Mouse (Mus musculus) lung, postnatal 0 days (tissue): ENCODE data around the gene Cacna1s. TPM values are rescaled to one million over a fixed set of nuclear protein-coding genes. Genes with fewer than 3 reads are reported as not detected.
A peak's percentile ranks its signal among the peaks of the same experiment; 100 is the strongest.

Experiments
- ATAC-seq: fragments of 200-750 bp; cut with Nextera tagmentation; 2 replicates; pipeline ENCODE4 v1.8.0; 2017; ENCODE audit warnings: moderate library complexity
- DNase-seq: peaks from one replicate; pipeline ENCODE4 v3.0.0-alpha.2; 2016; ENCODE audit warnings: low spot score
- H3K27ac ChIP-seq: fragments of 300-500 bp; sonication (generic); 2 replicates; pipeline ENCODE4 v1.5.1; 2014; ENCODE audit warnings: antibody characterized with exemption, mild to moderate bottlenecking, low read length, mixed read lengths
- H3K27me3 ChIP-seq: fragments of 300-500 bp; sonication (generic); replicated peaks from 2 replicates; pipeline ENCODE4 v1.6.1; 2014; ENCODE audit warnings: low read length, mixed read lengths; ENCODE audit not compliant: insufficient read depth
- H3K36me3 ChIP-seq: fragments of 300-500 bp; sonication (generic); 2 replicates; pipeline ENCODE4 v1.6.1; 2014; ENCODE audit warnings: low read length, mixed read lengths; ENCODE audit not compliant: insufficient read depth
- H3K4me1 ChIP-seq: fragments of 300-500 bp; sonication (generic); 2 replicates; pipeline ENCODE4 v1.6.1; 2014; ENCODE audit warnings: antibody characterized with exemption, low read depth, low read length, mixed read lengths; ENCODE audit not compliant: insufficient read depth
- H3K4me2 ChIP-seq: fragments of 300-500 bp; sonication (generic); replicated peaks from 2 replicates; pipeline ENCODE4 v1.6.1; 2014; ENCODE audit warnings: low read depth, mild to moderate bottlenecking, low read length, moderate library complexity, mixed read lengths
- H3K4me3 ChIP-seq: fragments of 300-500 bp; sonication (generic); 2 replicates; pipeline ENCODE4 v1.5.1; 2014; ENCODE audit warnings: low read depth, low read length
- H3K9ac ChIP-seq: fragments of 300-500 bp; sonication (generic); replicated peaks from 2 replicates; pipeline ENCODE4 v1.6.1; 2014; ENCODE audit warnings: low read depth, mild to moderate bottlenecking
- H3K9me3 ChIP-seq: fragments of 300-500 bp; sonication (generic); 2 replicates; pipeline ENCODE4 v1.6.1; 2016; ENCODE audit warnings: low read length, mixed read lengths
- CTCF ChIP-seq: IDR thresholded peaks from 2 replicates; pipeline ENCODE4 v1.5.1; 2016; ENCODE audit warnings: antibody characterized with exemption, mild to moderate bottlenecking
- EP300 ChIP-seq: IDR thresholded peaks from 2 replicates; pipeline ENCODE4 v1.6.1; 2016; ENCODE audit warnings: antibody characterized with exemption, mild to moderate bottlenecking, control low read depth
- WGBS: fragments of 180-500 bp; shearing (Covaris S2); extraction: QIAGEN DNeasy Blood & Tissue Kit; methylation state at CpG from one replicate; pipeline ENCODE4 v1.1.7; 2014; 5-methylcytosine and 5-hydroxymethylcytosine counted together
- polyA plus RNA-seq: library from polyadenylated mRNA; unstranded; fragments of >200 nt; fragmentation: Nextera tagmentation; extraction: Ambion mirVana; gene quantifications from 2 replicates; pipeline ENCODE4 v1.2.1, GENCODE M21; 2015

Cacna1s gene
- polyA plus RNA-seq, 1 experiment from 2014 or later, result 1.6 TPM

GRCm38 (mm10) chr1:136014796-136015502 lies 37.6 kb upstream of the Cacna1s start:
- H3K27ac ChIP-seq, result no peak overlapping the region
- TF ChIP-seq CTCF (no peak), EP300 (no peak)
- H3K4me3 ChIP-seq, result no peak overlapping the region
- ATAC-seq, result no peak
- no peaks in the 10 kb centered on the region for H3K9me3 ChIP-seq
- 41% methylated on average over 2 of the region's 2 CpGs for WGBS
- H3K27me3 ChIP-seq, result no peaks in the 10 kb centered on the region
- no peak for DNase-seq
- H3K36me3 ChIP-seq, result no peaks in the 10 kb centered on the region
- H3K9ac ChIP-seq, result no peak overlapping the region
- no peak overlapping the region for H3K4me2 ChIP-seq
- H3K4me1 ChIP-seq, result no peaks in the 10 kb centered on the region; the same call in 1 of the 2 replicates

GRCm38 (mm10) chr1:136017307-136017706 lies 35.2 kb upstream of the Cacna1s start:
- Histone ChIP-seq H3K27ac (no peak overlapping the region), H3K4me3 (peak overlapping the region; percentile 76), H3K27me3 (no peaks in the 10 kb centered on the region), H3K4me2 (peak overlapping the region; percentile 94; the same call in 1 of the 2 replicates), H3K36me3 (no peaks in the 10 kb centered on the region), H3K9ac (no peak overlapping the region), H3K4me1 (no peaks in the 10 kb centered on the region; the same call in 1 of the 2 replicates), H3K9me3 (no peaks in the 10 kb centered on the region)
- DNase-seq (no peak), ATAC-seq (no peak)
- TF ChIP-seq CTCF, result no peak
- no peak for TF ChIP-seq EP300
- WGBS, result 84% methylated on average over 2 of the region's 2 CpGs

GRCm38 (mm10) chr1:136017907-136018313 lies 34.6 kb upstream of the Cacna1s start:
- H3K27ac ChIP-seq, result peak overlapping the region; percentile 38
- H3K9ac ChIP-seq, result peak overlapping the region; percentile 51
- no peaks in the 10 kb centered on the region for H3K9me3 ChIP-seq
- peak overlapping the region; percentile 94 for H3K4me2 ChIP-seq
- peak overlapping the region; percentile 76 for H3K4me3 ChIP-seq
- H3K27me3 ChIP-seq, result no peaks in the 10 kb centered on the region
- peak; percentile 99 for ATAC-seq
- TF ChIP-seq EP300 (no peak), CTCF (no peak)
- no peaks in the 10 kb centered on the region; the same call in 1 of the 2 replicates for H3K4me1 ChIP-seq
- no peaks in the 10 kb centered on the region for H3K36me3 ChIP-seq
- DNase-seq, result peak; percentile 98
- WGBS, result under 1% methylated on average over 22 of the region's 22 CpGs

GRCm38 (mm10) chr1:136018390-136019189 lies 34.0 kb upstream of the Cacna1s start:
- ATAC-seq (peak; percentile 44), DNase-seq (peak; percentile 45)
- TF ChIP-seq EP300 (no peak), CTCF (no peak)
- H3K9ac ChIP-seq, result peak overlapping the region; percentile 51
- no peaks in the 10 kb centered on the region for H3K9me3 ChIP-seq
- H3K4me1 ChIP-seq, result no peaks in the 10 kb centered on the region; the same call in 1 of the 2 replicates
- peak overlapping the region; percentile 38 for H3K27ac ChIP-seq
- 4% methylated on average over 24 of the region's 24 CpGs for WGBS
- no peaks in the 10 kb centered on the region for H3K27me3 ChIP-seq
- 0 out of 2 replicates have a peak, but pooled peaks cover 4% of the 10 kb centered on the region for H3K36me3 ChIP-seq
- H3K4me2 ChIP-seq, result peak overlapping the region; percentile 94
- peak overlapping the region; percentile 76 for H3K4me3 ChIP-seq

- no peak overlapping the region for H3K27ac ChIP-seq
- H3K9ac ChIP-seq, result no peak overlapping the region
- H3K4me1 ChIP-seq, result no peaks in the 10 kb centered on the region
- no peaks in the 10 kb centered on the region for H3K9me3 ChIP-seq
- no peak for DNase-seq
- H3K4me2 ChIP-seq, result no peak overlapping the region
- H3K27me3 ChIP-seq, result no peaks in the 10 kb centered on the region
- no peak for TF ChIP-seq CTCF
- WGBS, result 78% methylated on average over 7 of the region's 7 CpGs
- H3K36me3 ChIP-seq, result peaks cover 31% of the 10 kb centered on the region
- no peak overlapping the region for H3K4me3 ChIP-seq
- no peak for ATAC-seq
These were observed 22.3 kb upstream of the Cacna1s start for GRCm38 (mm10) chr1:136030201-136030600.

- no peak for ATAC-seq
- Histone ChIP-seq H3K27ac (no peak overlapping the region), H3K9me3 (no peaks in the 10 kb centered on the region), H3K27me3 (no peaks in the 10 kb centered on the region), H3K9ac (no peak overlapping the region), H3K4me1 (no peaks in the 10 kb centered on the region), H3K4me2 (no peak overlapping the region), H3K36me3 (peaks cover 29% of the 10 kb centered on the region), H3K4me3 (no peak overlapping the region)
- TF ChIP-seq EP300, result no peak
- no peak for TF ChIP-seq CTCF
- DNase-seq, result no peak
- WGBS, result 63% methylated on average over 6 of the region's 8 CpGs
These were observed 20.9 kb upstream of the Cacna1s start for GRCm38 (mm10) chr1:136031697-136032096.
